Mouse (Mus musculus): ENCODE data around the gene Bri3. TPM values are rescaled to one million over a fixed set of nuclear protein-coding genes. Genes with fewer than 3 reads are reported as not detected.
A peak's percentile ranks its signal among the peaks of the same experiment; 100 is the strongest.
"Not testable (repeated sequence)": the region's sequence is repeated elsewhere in the genome, so short reads cannot be mapped to it uniquely, and the experiment has no call there.

Gene Bri3
- polyA plus RNA-seq, 1 experiment from 2014 or later = 93.6 TPM

GRCm38 (mm10) chr5:144314731-144315494, 70.7 kb downstream of the Bri3 start:
- 69% methylated on average over 12 of the region's 12 CpGs for WGBS
- Histone ChIP-seq H3K9me3 (replicated peaks; ENCODE audit: control insufficient read depth, low read length) (no peaks in the 10 kb centered on the region), H3K4me1 (ENCODE audit: control insufficient read depth, insufficient read depth, low read length) (peaks cover 16% of the 10 kb centered on the region; the same call in 1 of the 2 replicates), H3K27me3 (ENCODE audit: control insufficient read depth, insufficient read depth, low read length) (no peaks in the 10 kb centered on the region), H3K4me3 (replicated peaks; ENCODE audit: low read length) (no peak overlapping the region), H3K4me2 (ENCODE audit: low read depth, low read length) (no peak overlapping the region), H3K9ac (ENCODE audit: low read length) (0 out of 2 replicates have a peak overlapping the region, but pooled peaks have one; percentile 2), H3K27ac (ENCODE audit: low read length) (peak overlapping the region; percentile 25; the same call in 1 of the 2 replicates), H3K36me3 (ENCODE audit: control insufficient read depth, insufficient read depth, low read length) (no peaks in the 10 kb centered on the region)
- ATAC-seq (ENCODE audit: insufficient read depth, low FRiP score) = no peak

- Histone ChIP-seq H3K9ac (ENCODE audit: low read length) (no peak overlapping the region), H3K9me3 (replicated peaks; ENCODE audit: control insufficient read depth, low read length) (no peaks in the 10 kb centered on the region), H3K36me3 (ENCODE audit: control insufficient read depth, insufficient read depth, low read length) (no peaks in the 10 kb centered on the region), H3K27me3 (ENCODE audit: control insufficient read depth, insufficient read depth, low read length) (no peaks in the 10 kb centered on the region), H3K4me2 (ENCODE audit: low read depth, low read length) (no peak overlapping the region), H3K27ac (ENCODE audit: low read length) (peak overlapping the region; percentile 53), H3K4me1 (ENCODE audit: control insufficient read depth, insufficient read depth, low read length) (peaks cover 23% of the 10 kb centered on the region), H3K4me3 (replicated peaks; ENCODE audit: low read length) (no peak overlapping the region)
- WGBS = 55% methylated on average over 3 of the region's 3 CpGs
- ATAC-seq (ENCODE audit: insufficient read depth, low FRiP score) = no peak
Observed at GRCm38 (mm10) chr5:144316442-144316841, 72.2 kb downstream of the Bri3 start.

- WGBS = 60% methylated on average over 8 of the region's 8 CpGs
- peak; percentile 59 for ATAC-seq (ENCODE audit: insufficient read depth, low FRiP score)
- Histone ChIP-seq H3K4me2 (ENCODE audit: low read depth, low read length) (no peak overlapping the region), H3K9ac (ENCODE audit: low read length) (no peak overlapping the region), H3K27ac (ENCODE audit: low read length) (peak overlapping the region; percentile 96), H3K27me3 (ENCODE audit: control insufficient read depth, insufficient read depth, low read length) (no peaks in the 10 kb centered on the region), H3K4me3 (replicated peaks; ENCODE audit: low read length) (no peak overlapping the region), H3K9me3 (replicated peaks; ENCODE audit: control insufficient read depth, low read length) (no peaks in the 10 kb centered on the region), H3K36me3 (ENCODE audit: control insufficient read depth, insufficient read depth, low read length) (no peaks in the 10 kb centered on the region), H3K4me1 (ENCODE audit: control insufficient read depth, insufficient read depth, low read length) (peaks cover 25% of the 10 kb centered on the region)
Observed at GRCm38 (mm10) chr5:144317426-144317825, 73.2 kb downstream of the Bri3 start.

- Histone ChIP-seq H3K9me3 (replicated peaks; ENCODE audit: control insufficient read depth, low read length) (no peaks in the 10 kb centered on the region), H3K4me3 (replicated peaks; ENCODE audit: low read length) (no peak overlapping the region), H3K9ac (ENCODE audit: low read length) (no peak overlapping the region; the same call in 1 of the 2 replicates), H3K4me2 (ENCODE audit: low read depth, low read length) (peak overlapping the region; percentile 1; the same call in 1 of the 2 replicates), H3K27ac (ENCODE audit: low read length) (peak overlapping the region; percentile 96), H3K27me3 (ENCODE audit: control insufficient read depth, insufficient read depth, low read length) (no peaks in the 10 kb centered on the region), H3K36me3 (ENCODE audit: control insufficient read depth, insufficient read depth, low read length) (no peaks in the 10 kb centered on the region), H3K4me1 (ENCODE audit: control insufficient read depth, insufficient read depth, low read length) (peaks cover 29% of the 10 kb centered on the region)
- ATAC-seq (ENCODE audit: insufficient read depth, low FRiP score) = peak; percentile 65
- WGBS = 44% methylated on average over 6 of the region's 6 CpGs
Observed at GRCm38 (mm10) chr5:144318286-144318685, 74.0 kb downstream of the Bri3 start.

GRCm38 (mm10) chr5:144321681-144322080, 77.4 kb downstream of the Bri3 start:
- Histone ChIP-seq H3K27ac (ENCODE audit: low read length) (peak overlapping the region; percentile 78), H3K4me2 (ENCODE audit: low read depth, low read length) (no peak overlapping the region)

GRCm38 (mm10) chr5:144322717-144323116, 78.5 kb downstream of the Bri3 start:
- ATAC-seq (ENCODE audit: insufficient read depth, low FRiP score) = no peak
- WGBS = 80% methylated on average over 3 of the region's 3 CpGs
- Histone ChIP-seq H3K4me3 (replicated peaks; ENCODE audit: low read length) (no peak overlapping the region), H3K4me1 (ENCODE audit: control insufficient read depth, insufficient read depth, low read length) (peaks cover 21% of the 10 kb centered on the region), H3K27me3 (ENCODE audit: control insufficient read depth, insufficient read depth, low read length) (no peaks in the 10 kb centered on the region), H3K9me3 (replicated peaks; ENCODE audit: control insufficient read depth, low read length) (no peaks in the 10 kb centered on the region), H3K9ac (ENCODE audit: low read length) (no peak overlapping the region), H3K36me3 (ENCODE audit: control insufficient read depth, insufficient read depth, low read length) (no peaks in the 10 kb centered on the region), H3K27ac (ENCODE audit: low read length) (peak overlapping the region; percentile 83), H3K4me2 (ENCODE audit: low read depth, low read length) (no peak overlapping the region)

More at GRCm38 (mm10) chr5:144321681-144322080, 77.4 kb downstream of the Bri3 start:
- peaks cover 23% of the 10 kb centered on the region for H3K4me1 ChIP-seq (ENCODE audit: control insufficient read depth, insufficient read depth, low read length)
- ATAC-seq (ENCODE audit: insufficient read depth, low FRiP score) = peak; percentile 81
- no peaks in the 10 kb centered on the region for H3K27me3 ChIP-seq (ENCODE audit: control insufficient read depth, insufficient read depth, low read length)
- no peaks in the 10 kb centered on the region for H3K36me3 ChIP-seq (ENCODE audit: control insufficient read depth, insufficient read depth, low read length)
- no peaks in the 10 kb centered on the region for H3K9me3 ChIP-seq (replicated peaks; ENCODE audit: control insufficient read depth, low read length)
- no peak overlapping the region for H3K4me3 ChIP-seq (replicated peaks; ENCODE audit: low read length)
- no peak overlapping the region for H3K9ac ChIP-seq (ENCODE audit: low read length)
- WGBS = 28% methylated on average over 7 of the region's 7 CpGs

GRCm38 (mm10) chr5:144334010-144334409, 89.8 kb downstream of the Bri3 start:
- H3K27ac ChIP-seq (ENCODE audit: low read length) = no peak overlapping the region
- no peak overlapping the region for H3K4me3 ChIP-seq (replicated peaks; ENCODE audit: low read length)
- no peak overlapping the region for H3K9ac ChIP-seq (ENCODE audit: low read length)
- no peaks in the 10 kb centered on the region for H3K36me3 ChIP-seq (ENCODE audit: control insufficient read depth, insufficient read depth, low read length)
- H3K9me3 ChIP-seq (replicated peaks; ENCODE audit: control insufficient read depth, low read length) = no peaks in the 10 kb centered on the region
- 85% methylated on average over 11 of the region's 11 CpGs for WGBS
- H3K4me1 ChIP-seq (ENCODE audit: control insufficient read depth, insufficient read depth, low read length) = no peaks in the 10 kb centered on the region
- H3K27me3 ChIP-seq (ENCODE audit: control insufficient read depth, insufficient read depth, low read length) = no peaks in the 10 kb centered on the region
- H3K4me2 ChIP-seq (ENCODE audit: low read depth, low read length) = no peak overlapping the region
- no peak for ATAC-seq (ENCODE audit: insufficient read depth, low FRiP score)

GRCm38 (mm10) chr5:144335357-144335756, 91.1 kb downstream of the Bri3 start:
- H3K36me3 ChIP-seq (ENCODE audit: control insufficient read depth, insufficient read depth, low read length); H3K27me3 ChIP-seq (ENCODE audit: control insufficient read depth, insufficient read depth, low read length); ATAC-seq (ENCODE audit: insufficient read depth, low FRiP score); H3K9me3 ChIP-seq (replicated peaks; ENCODE audit: control insufficient read depth, low read length); H3K9ac ChIP-seq (ENCODE audit: low read length); H3K27ac ChIP-seq (ENCODE audit: low read length); H3K4me3 ChIP-seq (replicated peaks; ENCODE audit: low read length); H3K4me1 ChIP-seq (ENCODE audit: control insufficient read depth, insufficient read depth, low read length); H3K4me2 ChIP-seq (ENCODE audit: low read depth, low read length): not testable (repeated sequence)
- WGBS = 54% methylated on average over 6 of the region's 6 CpGs

GRCm38 (mm10) chr5:144338787-144339186, 94.5 kb downstream of the Bri3 start:
- Histone ChIP-seq H3K27me3 (ENCODE audit: control insufficient read depth, insufficient read depth, low read length) (no peaks in the 10 kb centered on the region), H3K27ac (ENCODE audit: low read length) (no peak overlapping the region), H3K4me2 (ENCODE audit: low read depth, low read length) (no peak overlapping the region), H3K4me1 (ENCODE audit: control insufficient read depth, insufficient read depth, low read length) (peaks cover 3% of the 10 kb centered on the region; the same call in 1 of the 2 replicates), H3K9me3 (replicated peaks; ENCODE audit: control insufficient read depth, low read length) (no peaks in the 10 kb centered on the region), H3K36me3 (ENCODE audit: control insufficient read depth, insufficient read depth, low read length) (no peaks in the 10 kb centered on the region), H3K9ac (ENCODE audit: low read length) (no peak overlapping the region), H3K4me3 (replicated peaks; ENCODE audit: low read length) (no peak overlapping the region)
- ATAC-seq (ENCODE audit: insufficient read depth, low FRiP score) = no peak
- 42% methylated on average over 1 of the region's 1 CpGs for WGBS
